Mouse (Mus musculus): Measurements from ENCODE around the gene Pla2r1.

The Pla2r1 gene

DNA sequence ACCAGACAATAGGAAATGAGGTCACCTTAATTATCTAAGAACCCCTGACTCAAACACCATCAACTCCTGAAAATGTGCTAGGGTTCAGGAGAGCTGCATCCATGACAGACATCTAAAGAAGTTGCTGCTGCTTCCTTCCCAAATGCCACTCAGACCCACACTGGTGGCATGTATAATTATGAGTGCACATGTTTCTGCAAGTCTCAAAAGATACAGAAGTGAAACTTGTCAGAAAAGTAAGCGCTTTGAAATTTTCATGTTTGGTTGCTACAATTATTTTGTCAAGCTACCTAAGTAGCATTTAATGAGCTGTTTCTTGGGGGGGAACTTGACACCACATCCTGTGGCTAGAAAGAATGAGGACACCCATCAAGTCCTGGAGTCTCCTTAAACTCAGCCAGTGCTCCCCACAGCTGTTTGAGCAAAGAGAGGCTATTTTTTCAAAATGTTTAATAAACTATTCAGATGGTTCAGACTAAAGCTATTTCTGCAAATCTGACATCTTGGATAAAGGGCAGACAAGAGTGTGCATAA is 52.5 kb downstream of the Pla2r1 start:
- DNase-seq: no peak

DNA sequence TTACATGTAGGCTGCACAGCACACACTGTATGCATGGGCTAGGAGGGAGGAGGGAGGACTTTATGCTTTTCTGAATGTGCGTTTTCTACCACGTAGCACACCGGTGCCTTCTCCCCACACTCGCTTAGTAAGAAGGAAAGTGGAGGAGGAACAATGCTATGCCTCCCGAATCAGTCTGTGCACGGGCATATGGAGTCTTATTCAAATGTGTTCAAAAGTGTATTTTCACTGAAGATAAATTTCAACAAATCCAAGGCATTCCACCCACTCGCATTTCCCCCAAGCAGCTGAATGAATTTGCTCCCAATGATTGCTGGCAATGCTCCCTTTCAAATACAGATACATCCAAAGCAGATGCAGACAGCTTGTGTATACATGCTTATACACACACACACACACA is 73.2 kb downstream of the Pla2r1 start:
- DNase-seq: no peak

DNA sequence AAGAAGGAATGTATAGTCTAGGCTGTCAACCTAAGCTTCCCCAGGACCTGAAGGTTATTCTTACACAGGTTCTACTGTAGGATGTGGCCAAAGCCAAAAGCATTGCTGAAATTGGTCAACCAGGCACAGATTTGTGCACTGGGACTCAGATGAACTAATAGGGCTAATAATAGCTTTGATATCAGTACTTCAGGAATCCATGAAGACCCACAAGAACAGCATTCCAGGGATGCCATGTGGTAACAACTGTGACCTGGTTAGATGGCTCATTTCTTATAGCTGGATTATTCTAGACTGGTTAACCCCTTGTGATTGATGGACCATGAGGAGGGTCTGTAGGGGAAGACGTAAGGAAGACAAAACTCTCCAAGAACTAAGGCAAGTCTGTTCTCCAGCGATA is 74.3 kb downstream of the Pla2r1 start:
- no peak for DNase-seq

DNA sequence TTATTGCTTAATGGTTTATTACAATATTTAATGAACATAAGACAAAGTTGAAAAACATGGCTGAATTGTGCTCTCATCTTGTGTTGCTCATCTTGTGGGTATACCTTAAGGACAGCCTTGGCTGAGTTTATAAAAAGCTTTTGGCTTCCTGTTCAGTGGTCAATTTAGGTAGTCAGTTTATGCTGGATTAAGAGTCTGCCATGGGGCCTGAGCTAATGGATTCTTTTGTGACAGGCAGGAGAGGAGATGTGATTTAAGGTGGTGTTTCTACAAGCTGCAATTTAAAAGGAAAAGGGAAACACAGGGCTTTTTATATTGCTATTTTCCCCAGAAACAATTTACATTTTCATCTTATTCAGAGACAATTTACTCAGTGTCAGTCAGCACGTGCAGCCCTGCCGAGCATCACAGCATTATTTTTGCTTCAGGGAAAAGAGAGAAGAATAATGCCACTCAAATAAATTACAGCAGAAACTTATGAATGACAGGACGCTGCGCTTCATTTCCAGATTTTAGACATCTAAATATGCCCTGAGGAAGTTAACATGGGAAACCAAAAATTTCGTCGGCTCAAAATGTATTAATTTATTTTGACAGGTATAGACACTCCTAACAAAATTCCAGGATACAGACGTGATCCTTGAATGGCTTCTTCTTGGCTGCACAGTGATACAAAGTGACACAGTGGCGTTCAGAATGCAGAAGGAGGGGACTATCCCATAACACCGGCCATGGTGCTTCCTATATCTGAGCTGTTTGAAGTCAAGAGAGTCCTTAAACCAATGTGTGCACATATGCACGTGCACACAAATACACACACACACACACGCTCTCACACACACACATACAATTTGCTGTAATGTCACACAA is 84.0 kb downstream of the Pla2r1 start:
- DNase-seq: no peak

DNA sequence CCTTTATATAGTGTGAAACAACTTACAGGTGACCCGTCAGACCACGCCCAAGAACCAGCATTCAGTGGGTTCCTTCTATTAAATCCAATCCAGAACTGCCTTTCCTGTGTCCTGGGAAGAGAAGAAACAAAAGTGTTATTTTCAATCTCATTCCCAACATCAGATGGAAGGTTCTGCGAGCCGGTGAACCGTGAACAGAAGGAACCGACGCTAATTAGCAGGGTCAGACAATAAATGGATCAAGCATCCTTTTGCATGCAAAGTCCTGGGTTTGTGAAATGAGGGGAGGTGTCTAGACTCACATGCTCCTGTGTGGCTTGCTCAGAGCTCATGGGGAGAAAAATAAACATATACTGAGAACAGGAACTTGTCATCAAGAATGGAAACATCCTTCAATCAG is 100.7 kb downstream of the Pla2r1 start:
- DNase-seq: no peak

DNA sequence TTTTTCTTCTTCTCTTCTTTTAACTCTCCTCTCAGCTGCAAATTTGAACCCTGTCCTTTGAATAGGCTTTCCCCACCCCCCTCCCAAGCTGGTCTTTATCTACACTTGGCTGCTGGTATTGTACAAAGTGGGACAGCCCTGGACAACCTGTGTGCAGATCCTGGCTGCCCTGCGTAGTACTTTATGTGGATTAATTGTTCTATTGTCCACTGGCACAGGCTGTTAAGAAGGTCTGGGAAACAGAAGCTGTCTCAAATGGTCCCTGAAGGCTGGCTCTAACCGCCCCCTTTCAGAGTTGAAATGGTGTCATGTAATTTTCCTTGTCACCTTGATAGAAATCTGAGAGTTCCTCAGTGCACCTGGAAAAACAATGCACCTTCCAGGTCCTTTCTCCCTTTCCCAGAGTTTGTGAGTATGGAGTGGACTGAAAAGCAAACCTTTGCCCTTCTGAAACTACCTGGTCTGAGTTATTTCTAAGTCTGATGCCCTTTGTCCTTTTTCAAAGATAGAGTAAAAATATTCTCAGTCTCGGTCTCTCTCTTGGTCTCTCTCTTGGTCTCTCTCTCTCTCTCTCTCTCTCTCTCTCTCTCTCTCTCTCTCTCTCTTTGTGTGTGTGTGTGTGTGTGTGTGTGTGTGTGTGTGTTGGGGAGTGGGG is 101.9 kb downstream of the Pla2r1 start:
- no peak for DNase-seq

DNA sequence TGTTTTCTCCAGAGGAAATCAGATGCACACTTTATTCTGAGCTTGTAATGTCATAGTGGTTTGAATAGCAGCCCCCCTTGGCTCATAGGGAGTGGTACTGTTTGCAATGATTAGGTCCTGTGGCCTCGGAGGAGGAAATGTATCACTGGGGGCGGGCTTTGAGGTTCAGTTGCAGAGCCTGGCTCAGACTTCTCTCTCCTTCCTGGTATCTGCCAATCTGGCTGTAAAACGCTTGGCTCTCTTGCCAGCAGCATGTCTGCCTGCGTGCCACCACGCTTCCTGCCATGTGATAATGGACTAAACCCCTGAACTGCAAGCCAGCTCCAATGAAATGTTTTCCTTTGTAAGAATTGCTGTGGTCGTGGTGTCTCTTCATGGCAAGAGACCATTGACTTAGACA is 103.4 kb downstream of the Pla2r1 start:
- no peak for DNase-seq

DNA sequence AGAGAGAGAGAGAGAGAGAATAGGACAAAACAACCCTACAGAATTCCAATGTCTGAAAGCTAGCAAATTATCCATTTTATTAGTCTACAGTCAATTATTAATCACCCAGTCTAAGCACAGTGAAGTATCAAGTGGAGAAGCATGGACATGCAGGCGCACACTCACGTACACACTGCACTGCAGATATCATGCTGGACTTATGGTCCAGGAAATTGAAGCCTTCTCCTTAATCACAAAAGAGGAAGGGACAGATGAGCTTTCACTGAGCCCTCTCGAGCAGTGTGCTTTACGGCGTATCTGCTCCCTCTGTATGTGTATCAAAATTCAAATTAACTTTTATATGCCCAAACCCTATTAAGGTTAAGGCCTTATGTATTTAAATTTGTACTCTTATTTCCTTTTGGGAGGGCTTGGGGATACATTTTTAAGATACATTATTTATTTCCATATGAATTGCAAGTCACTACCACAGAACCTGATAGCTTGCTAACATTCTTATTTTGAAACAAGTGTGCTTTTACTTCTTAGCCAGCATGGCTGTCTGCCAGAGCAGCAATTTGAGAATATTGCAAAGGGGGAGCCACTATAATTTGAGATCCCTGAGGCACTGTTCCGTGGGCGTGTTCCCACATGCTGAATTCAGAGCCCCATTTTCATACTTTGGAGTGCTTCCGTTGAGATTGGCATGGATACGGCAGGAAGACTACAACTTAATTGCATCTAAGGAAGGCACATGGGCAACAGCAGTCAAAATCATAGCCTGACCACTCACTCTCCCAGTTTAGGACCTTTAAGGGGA is 108.2 kb downstream of the Pla2r1 start:
- DNase-seq: peak in 1 of 2 experiments; percentile 6

DNA sequence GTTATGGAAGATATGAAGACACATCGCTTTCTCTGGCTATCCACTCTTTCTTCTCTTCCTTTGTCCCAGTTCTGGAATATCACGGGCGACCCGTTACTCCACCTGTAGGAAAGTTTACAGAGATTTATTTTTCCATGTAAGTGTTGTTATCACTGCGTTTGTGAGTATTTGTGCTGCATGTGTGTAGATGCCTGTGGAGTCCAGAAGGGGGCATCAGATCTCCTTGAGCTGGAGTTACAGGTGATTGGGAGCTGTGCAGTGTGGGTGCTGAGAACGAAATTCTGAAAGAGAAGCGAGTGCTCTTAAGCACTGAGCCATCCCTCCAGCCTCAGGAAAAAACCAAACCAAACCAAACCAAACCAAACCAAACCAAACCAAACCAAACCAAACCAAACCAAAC is 109.8 kb downstream of the Pla2r1 start:
- no peak for DNase-seq

DNA sequence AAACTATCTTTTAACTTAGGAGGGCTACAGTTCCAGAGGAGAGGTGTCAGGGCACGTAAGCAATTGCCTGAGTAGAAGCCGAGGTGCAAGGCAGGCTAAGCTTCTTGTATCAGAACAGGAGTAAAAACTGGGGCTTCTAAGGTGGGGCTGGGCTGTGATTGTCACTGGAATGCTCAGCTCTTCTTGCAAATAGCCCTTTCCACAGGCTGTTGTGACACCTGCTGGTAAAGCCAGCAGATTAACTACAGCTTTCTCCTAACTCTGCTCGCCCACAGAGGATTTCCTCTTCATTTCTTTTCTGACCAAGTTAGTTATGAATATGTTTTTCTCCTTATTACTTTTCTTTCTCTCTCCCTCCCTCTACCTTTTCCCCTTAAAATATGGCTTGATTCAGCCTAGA is 111.2 kb downstream of the Pla2r1 start:
- no peak for DNase-seq

DNA sequence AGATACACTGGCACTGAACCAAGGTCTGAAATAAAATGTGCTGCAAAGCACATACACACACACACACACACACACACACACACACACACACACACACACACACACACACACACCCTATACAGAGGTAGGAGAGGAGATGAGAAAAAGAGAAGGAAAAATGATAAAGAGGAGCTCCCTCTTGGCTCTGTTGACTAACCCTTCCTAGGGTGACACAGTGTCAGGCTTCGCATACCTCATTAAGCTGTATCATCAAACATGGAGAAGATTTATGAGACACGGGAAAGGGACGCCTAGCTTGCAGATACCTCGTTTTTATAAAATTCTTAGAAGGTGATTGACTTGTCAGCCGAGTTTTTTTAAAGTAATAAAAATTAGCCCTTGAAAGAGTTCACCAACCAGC is 116.3 kb downstream of the Pla2r1 start:
- DNase-seq: no peak

DNA sequence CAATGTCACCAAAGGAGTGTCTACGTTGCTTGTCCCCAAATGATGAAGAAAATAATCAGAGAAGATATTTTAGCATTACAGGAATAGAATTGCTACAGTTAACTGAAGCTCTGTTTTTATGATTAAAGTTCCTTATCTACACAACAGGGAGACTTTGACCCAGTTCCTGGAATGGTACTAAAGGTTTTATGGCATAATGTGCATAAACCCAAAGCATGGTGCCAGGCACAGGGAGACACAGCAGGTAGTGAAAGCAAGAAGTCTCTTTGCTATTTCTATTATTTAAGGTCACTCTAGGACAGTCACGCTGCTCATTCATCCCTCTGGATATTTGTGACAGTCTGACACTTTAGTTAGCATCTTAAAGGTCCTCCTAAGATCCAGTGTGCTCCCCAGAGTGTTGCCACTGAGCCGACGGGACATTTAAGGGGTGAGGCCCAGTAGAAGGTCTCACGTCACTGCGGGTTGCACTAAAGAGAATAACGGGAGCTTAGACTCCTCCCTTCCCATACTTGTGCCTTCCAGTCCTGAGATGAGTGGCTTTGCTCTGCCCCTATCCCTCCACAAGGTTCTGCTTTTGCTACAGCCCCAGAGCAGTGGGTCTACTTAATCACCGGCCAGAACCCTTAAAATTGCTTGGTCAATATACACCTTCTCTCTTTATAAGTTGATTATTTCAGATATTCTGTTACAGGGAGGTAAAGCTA is 122.6 kb downstream of the Pla2r1 start:
- no peak for DNase-seq

DNA sequence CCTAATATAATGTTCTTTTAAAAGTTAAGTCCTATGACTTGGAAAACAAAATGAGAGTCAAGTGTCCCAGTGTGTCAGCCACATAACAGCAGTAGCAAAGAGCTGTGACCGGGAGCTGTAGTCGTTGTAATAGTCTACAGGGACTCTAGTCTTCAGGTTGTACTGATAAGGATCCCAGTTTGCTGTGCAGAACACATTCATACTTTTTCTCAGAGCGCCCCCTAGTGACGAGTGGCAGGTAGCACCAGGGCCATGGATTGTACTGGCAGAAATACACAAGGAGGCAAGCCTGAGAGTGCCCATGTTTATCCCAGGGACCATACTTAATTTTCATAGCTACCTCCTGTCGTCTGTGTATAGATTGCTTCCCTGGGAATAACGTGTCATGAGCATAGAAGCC is 135.0 kb downstream of the Pla2r1 start:
- DNase-seq: peak; percentile 59 to 69

DNA sequence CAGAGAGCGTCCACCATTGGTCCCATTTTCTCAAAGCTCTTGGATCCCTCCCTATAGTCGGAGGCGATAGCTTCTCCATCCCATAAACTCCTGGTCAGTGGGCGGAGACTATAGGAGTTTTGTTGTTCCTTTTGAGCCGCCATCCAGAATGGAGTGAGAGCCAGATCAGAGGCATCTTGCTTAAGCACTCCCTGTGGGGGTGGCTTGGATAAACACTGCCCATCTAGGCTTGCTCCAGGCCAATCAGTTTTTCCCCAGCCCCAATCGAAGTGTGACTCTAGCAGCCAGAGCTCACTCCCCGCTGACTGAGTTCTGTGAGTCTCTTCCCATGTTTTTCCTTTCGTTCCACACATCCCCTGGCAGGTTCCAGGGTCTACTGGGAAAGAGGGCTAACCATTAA is 138.8 kb downstream of the Pla2r1 start:
- DNase-seq: no peak

DNA sequence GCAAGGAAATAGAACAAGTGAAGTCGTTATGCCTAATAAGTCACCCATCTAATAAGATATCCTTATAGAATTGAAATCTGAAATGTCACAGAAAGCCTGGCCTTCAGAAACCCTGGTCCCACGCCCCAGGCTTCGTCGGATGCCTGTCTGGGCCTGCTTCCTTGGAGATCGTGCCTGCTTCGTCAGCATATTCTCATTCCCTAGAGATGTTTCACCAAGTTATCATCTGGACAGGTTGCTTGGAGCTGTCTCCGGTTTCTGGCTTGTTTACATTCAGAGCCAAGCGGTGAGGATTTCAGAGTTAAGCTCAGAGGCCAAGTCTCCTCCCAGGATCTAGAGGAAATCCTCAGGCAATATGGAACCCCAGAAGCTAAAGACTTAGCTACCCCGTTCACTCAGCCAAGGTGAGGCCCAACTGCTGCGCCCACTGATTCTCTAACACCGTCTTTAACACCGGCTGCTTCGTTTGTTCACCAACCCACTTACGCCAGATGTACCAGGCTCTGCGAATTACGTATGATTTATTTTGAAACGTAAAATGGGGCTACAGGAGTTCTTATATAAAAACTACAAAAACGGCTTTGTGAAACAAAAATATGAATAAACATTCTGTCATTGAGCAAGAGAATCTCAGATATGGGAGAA is 140.0 kb downstream of the Pla2r1 start:
- DNase-seq: no peak

DNA sequence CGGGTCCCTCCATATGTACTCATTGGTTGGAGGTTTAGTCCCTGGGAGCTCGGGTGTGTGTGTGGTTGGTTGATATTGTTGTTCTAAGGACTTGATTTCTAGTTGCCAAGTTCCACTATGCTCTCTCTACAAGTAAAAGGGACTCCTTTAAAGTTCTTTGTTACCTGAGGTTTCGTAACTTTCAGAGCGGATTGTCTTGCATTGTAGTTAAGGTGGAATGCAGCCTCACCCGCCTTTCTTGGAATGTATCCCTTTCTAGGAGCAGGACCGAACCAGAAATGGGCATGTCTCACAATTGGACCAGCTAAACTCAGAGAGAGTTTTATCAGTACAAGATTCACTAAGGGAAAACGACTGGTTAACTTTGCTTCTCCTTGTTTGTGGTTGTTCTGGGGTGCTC is 141.9 kb downstream of the Pla2r1 start:
- peak in 1 of 2 experiments; percentile 13 for DNase-seq

DNA sequence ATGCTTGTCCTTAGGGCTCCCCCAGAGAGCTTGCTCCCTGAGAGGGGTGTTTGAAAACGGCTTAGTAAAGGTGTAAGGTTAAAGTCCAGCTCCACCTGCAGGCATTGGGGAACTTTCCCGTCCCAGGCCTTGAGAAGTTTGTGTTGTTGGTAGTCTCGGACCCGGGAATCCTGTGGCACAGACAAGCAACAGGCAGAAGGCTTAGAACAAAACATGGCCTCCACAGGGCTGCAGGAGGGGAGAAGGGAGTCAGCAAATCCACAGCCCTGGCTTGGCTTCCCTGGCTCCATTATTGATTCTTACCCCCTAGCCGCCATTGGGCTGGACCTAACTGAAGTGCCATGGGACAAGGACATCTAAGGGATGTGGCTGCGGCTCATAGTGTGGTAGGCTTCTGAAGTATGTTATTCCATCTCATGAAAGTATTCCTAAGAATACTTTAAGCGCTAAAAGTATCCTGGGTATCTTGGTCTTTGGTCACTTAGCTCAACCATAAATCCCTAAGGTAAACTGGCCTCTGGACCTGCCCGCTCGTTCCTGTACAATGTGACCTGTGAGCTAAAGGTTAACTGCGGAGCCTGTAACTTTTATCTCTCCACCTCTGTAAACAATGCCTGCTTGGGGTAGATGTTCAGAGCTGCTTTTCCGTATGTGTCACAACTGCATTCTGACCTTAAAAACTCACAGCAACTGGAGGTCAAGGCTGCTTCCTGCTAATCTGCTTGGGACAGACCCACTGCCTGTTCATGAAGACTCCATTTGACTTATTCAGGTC is 142.9 kb downstream of the Pla2r1 start:
- no peak for DNase-seq

DNA sequence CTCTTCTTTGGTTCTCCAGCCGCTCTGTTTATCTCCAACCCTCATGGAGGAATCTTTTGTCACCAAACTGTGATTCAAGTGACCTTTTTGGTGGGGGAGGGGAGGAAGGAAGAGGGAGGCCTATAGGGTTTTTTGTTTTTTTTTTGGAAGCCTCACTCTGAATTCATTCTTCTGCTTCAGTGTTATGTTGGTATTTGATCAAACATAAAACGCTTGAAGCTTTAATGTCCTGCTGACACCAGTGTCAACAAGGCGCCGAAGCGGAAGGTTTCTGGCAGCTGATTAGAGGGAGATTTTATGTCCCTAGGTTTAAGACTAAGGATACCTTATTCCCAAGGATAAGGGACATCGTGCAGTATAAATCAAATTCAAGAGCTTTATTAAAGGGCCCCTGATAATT is 143.9 kb downstream of the Pla2r1 start:
- no peak for DNase-seq

DNA sequence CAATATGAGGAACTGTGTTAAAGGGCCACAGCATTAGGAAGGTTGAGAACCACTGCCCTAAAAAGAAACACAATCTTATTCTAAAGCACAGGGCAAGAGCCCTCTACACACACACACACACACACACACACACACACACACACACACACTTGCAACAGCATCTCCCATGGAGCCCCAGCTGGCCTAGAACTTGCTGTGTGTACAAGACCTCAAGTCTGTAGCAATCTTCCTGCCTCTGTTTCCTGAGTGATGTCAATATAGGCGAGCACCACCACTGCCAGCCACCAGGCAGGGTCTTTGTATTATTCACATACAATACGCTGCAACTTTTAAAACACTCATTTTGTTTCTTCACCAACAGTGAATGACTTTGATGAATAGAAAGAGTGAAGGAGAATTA is 145.7 kb downstream of the Pla2r1 start:
- no peak for DNase-seq

DNA sequence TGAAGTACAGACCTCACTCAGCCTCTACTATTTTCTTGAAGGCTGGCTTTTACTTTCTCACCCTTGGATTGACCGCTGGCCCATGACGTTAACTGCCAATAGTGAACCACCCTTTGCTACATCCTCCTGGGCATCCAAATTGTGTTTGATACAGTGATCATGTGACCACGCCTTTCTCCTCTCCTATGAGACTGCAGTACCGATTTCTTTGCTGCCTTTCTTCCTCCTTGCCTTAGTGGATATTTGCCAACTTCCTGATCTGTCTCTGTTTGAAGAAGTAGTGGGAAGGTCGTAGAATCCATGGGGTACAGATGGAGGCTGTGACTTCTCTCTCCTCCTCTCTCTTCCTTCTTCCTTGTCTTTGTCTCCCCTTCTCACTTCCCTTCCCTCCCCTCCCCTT is 147.7 kb downstream of the Pla2r1 start:
- DNase-seq: no peak

DNA sequence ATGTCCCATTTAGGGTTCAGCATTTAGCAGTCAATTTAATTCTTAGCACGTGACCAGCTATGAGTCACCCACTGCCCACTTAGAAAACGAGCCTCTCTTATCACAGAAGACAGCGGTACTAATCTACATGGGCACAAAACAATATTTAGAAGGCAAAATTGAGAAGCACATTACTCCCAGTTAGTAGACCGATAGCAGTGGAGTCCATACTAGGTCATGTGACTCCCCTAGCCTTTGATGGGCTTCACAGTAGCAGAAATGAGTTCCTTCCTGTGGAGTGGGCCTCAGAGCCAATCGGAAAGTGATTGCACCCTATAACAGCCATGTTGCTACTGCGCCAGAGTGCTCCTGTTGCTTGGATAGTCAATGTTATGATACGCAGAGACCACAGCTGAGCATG is 148.3 kb downstream of the Pla2r1 start:
- no peak for DNase-seq

All from lung, adult 18-20 months (tissue).